Mouse (Mus musculus) kidney, postnatal 0 days (tissue): Measurements from ENCODE around the gene Slc16a13. TPM values are rescaled to one million over a fixed set of nuclear protein-coding genes. Genes with fewer than 3 reads are reported as not detected.

Experiments used
- ATAC-seq: fragments of 200-750 bp; cut with Nextera tagmentation; replicated peaks from 2 replicates; pipeline ENCODE4 v1.8.0; 2017; ENCODE audit warnings: low read depth, moderate number of reproducible peaks, moderate TSS enrichment, moderate library complexity; ENCODE audit not compliant: low FRiP score
- DNase-seq: peaks from one replicate; pipeline ENCODE4 v3.0.0-alpha.2; 2016; ENCODE audit warnings: low spot score
- H3K27ac ChIP-seq: fragments of 300-500 bp; sonication (generic); 2 replicates; pipeline ENCODE4 v1.5.1; 2014; ENCODE audit warnings: mild to moderate bottlenecking
- H3K27me3 ChIP-seq: fragments of 300-500 bp; sonication (generic); 2 replicates; pipeline ENCODE4 v1.6.1; 2014; ENCODE audit warnings: low read length, mixed read lengths; ENCODE audit not compliant: insufficient read depth
- H3K36me3 ChIP-seq: fragments of 300-500 bp; sonication (generic); 2 replicates; pipeline ENCODE4 v1.6.1; 2014; ENCODE audit warnings: low read length, mixed read lengths; ENCODE audit not compliant: insufficient read depth
- H3K4me1 ChIP-seq: fragments of 300-500 bp; sonication (generic); replicated peaks from 2 replicates; pipeline ENCODE4 v1.6.1; 2014; ENCODE audit warnings: antibody characterized with exemption, low read length, mixed read lengths; ENCODE audit not compliant: insufficient read depth
- H3K4me2 ChIP-seq: fragments of 300-500 bp; sonication (generic); 2 replicates; pipeline ENCODE4 v1.6.1; 2014; ENCODE audit warnings: mild to moderate bottlenecking, low read length, moderate library complexity, mixed read lengths
- H3K4me3 ChIP-seq: fragments of 300-500 bp; sonication (generic); replicated peaks from 2 replicates; pipeline ENCODE4 v1.5.1; 2014; ENCODE audit warnings: low read depth, low read length
- H3K9ac ChIP-seq: fragments of 300-500 bp; sonication (generic); 2 replicates; pipeline ENCODE4 v1.6.1; 2014; ENCODE audit warnings: low read depth, low read length
- H3K9me3 ChIP-seq: fragments of 300-500 bp; sonication (generic); replicated peaks from 2 replicates; pipeline ENCODE4 v1.6.1; 2016; ENCODE audit warnings: low read length, inconsistent platforms, mixed read lengths
- CTCF ChIP-seq: IDR thresholded peaks from 2 replicates; pipeline ENCODE4 v1.5.1; 2016; ENCODE audit warnings: antibody characterized with exemption, low read depth, mild to moderate bottlenecking, moderate library complexity
- WGBS: fragments of 180-500 bp; shearing (Covaris S2); extraction: QIAGEN DNeasy Blood & Tissue Kit; methylation state at CpG from one replicate; pipeline ENCODE4 v1.1.7; 2014; 5-methylcytosine and 5-hydroxymethylcytosine counted together
- polyA plus RNA-seq: library from polyadenylated mRNA; unstranded; fragments of >200 nt; fragmentation: Nextera tagmentation; extraction: Ambion mirVana; gene quantifications from 2 replicates; pipeline ENCODE4 v1.2.1, GENCODE M21; 2015

Slc16a13 gene
- 20.6 and 21.4 TPM in 2 replicates for polyA plus RNA-seq

GRCm38 (mm10) chr11:70220731-70221602 lies at the start of gene Slc16a13:
Gene Slc16a13 (minus strand): TSS chr11:70221064.
- H3K9ac ChIP-seq = peak within 1 kb of the TSS; percentile 66
- peak; percentile 86 for ATAC-seq
- H3K4me1 ChIP-seq = 0 out of 2 replicates have a peak, but pooled peaks cover under 1% of the 10 kb centered on the region
- no peak for TF ChIP-seq CTCF
- peak; percentile 98 for DNase-seq
- H3K36me3 ChIP-seq = no peaks in the 10 kb centered on the region
- H3K9me3 ChIP-seq = no peaks in the 10 kb centered on the region
- under 1% methylated on average over 28 of the region's 28 CpGs for WGBS
- no peaks in the 10 kb centered on the region; the same call in 1 of the 2 replicates for H3K27me3 ChIP-seq
- peak within 1 kb of the TSS; percentile 81 for H3K27ac ChIP-seq
- H3K4me2 ChIP-seq = peak within 1 kb of the TSS; percentile 82
- peak within 1 kb of the TSS; percentile 39 for H3K4me3 ChIP-seq

- Histone ChIP-seq H3K9ac (no peak overlapping the region), H3K27ac (no peak overlapping the region), H3K36me3 (no peaks in the 10 kb centered on the region), H3K27me3 (no peaks in the 10 kb centered on the region), H3K9me3 (no peaks in the 10 kb centered on the region), H3K4me3 (no peak overlapping the region), H3K4me1 (no peaks in the 10 kb centered on the region), H3K4me2 (no peak overlapping the region)
- TF ChIP-seq CTCF = no peak
- 81% methylated on average over 1 of the region's 1 CpGs for WGBS
- DNase-seq (no peak), ATAC-seq (no peak)
Measured at GRCm38 (mm10) chr11:70266405-70266804, 45.5 kb upstream of the Slc16a13 start.

GRCm38 (mm10) chr11:70265819-70266218 lies 45.0 kb upstream of the Slc16a13 start:
- H3K4me2 ChIP-seq = no peak overlapping the region
- H3K27ac ChIP-seq = no peak overlapping the region
- TF ChIP-seq CTCF = no peak
- no peaks in the 10 kb centered on the region for H3K9me3 ChIP-seq
- no peaks in the 10 kb centered on the region for H3K27me3 ChIP-seq
- no peak for ATAC-seq
- H3K4me1 ChIP-seq = no peaks in the 10 kb centered on the region
- DNase-seq = no peak
- WGBS = 58% methylated on average over 4 of the region's 4 CpGs
- no peak overlapping the region for H3K9ac ChIP-seq
- H3K36me3 ChIP-seq = no peaks in the 10 kb centered on the region
- H3K4me3 ChIP-seq = no peak overlapping the region

GRCm38 (mm10) chr11:70265252-70265651 lies 44.4 kb upstream of the Slc16a13 start:
- WGBS = 55% methylated on average over 3 of the region's 3 CpGs
- Histone ChIP-seq H3K4me1 (no peaks in the 10 kb centered on the region), H3K9ac (no peak overlapping the region), H3K27ac (no peak overlapping the region), H3K27me3 (no peaks in the 10 kb centered on the region), H3K9me3 (no peaks in the 10 kb centered on the region), H3K4me2 (no peak overlapping the region), H3K36me3 (no peaks in the 10 kb centered on the region), H3K4me3 (no peak overlapping the region)
- no peak for ATAC-seq
- DNase-seq = no peak
- no peak for TF ChIP-seq CTCF

GRCm38 (mm10) chr11:70259035-70259434 lies 38.2 kb upstream of the Slc16a13 start:
- Histone ChIP-seq H3K27ac (no peak overlapping the region), H3K9me3 (no peaks in the 10 kb centered on the region), H3K9ac (no peak overlapping the region), H3K4me2 (no peak overlapping the region), H3K36me3 (no peaks in the 10 kb centered on the region), H3K27me3 (0 out of 2 replicates have a peak, but pooled peaks cover 3% of the 10 kb centered on the region), H3K4me1 (0 out of 2 replicates have a peak, but pooled peaks cover 2% of the 10 kb centered on the region), H3K4me3 (no peak overlapping the region)
- 83% methylated on average over 4 of the region's 4 CpGs for WGBS
- DNase-seq (no peak), ATAC-seq (no peak)
- TF ChIP-seq CTCF = no peak

- peak; percentile 40; the same call in 1 of the 2 replicates for ATAC-seq
- 0 out of 2 replicates have a peak, but pooled peaks cover 2% of the 10 kb centered on the region for H3K4me1 ChIP-seq
- H3K9ac ChIP-seq = peak within 1 kb of the TSS; percentile 43; the same call in 1 of the 2 replicates
- no peaks in the 10 kb centered on the region for H3K36me3 ChIP-seq
- TF ChIP-seq CTCF = peak; percentile 63
- peak within 1 kb of the TSS; percentile 33 for H3K4me3 ChIP-seq
- 2% methylated on average over 25 of the region's 25 CpGs for WGBS
- H3K27ac ChIP-seq = 0 out of 2 replicates have a peak within 1 kb of the TSS, but pooled peaks have one; percentile 2
- H3K9me3 ChIP-seq = no peaks in the 10 kb centered on the region
- DNase-seq = peak; percentile 81
- peak within 1 kb of the TSS; percentile 61 for H3K4me2 ChIP-seq
- 0 out of 2 replicates have a peak, but pooled peaks cover 14% of the 10 kb centered on the region for H3K27me3 ChIP-seq
Measured at GRCm38 (mm10) chr11:70254931-70255531, 34.2 kb upstream of the Slc16a13 start, which contains the start of gene Alox12. Gene Alox12 (minus strand): TSS chr11:70255353.
